Mouse (Mus musculus): ENCODE data around the gene Stat5b.

DNA sequence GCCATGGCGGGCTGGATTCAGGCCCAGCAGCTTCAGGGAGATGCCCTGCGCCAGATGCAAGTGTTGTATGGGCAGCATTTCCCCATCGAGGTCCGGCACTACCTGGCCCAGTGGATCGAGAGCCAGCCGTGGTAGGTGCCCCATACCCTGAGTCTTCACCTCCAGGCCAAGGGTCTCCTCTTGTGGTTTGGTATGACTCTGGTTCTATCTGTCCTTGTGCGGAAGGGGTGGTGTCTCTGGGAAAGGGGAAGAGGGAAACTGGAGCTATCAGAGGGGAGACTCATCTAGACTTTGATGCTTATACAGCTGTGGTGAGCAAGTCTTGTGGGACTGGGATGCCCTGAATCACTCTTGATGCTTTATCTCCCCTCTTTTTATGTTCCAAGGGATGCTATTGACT lies 10.8 kb upstream of the Stat5b start:
- TF ChIP-seq POLR2A (IDR thresholded peaks at IDR 0.05; ENCODE audit: borderline replicate concordance, low read depth, low read length), result no peak
- TF ChIP-seq CTCF (IDR thresholded peaks at IDR 0.05; ENCODE audit: low read depth, low read length), result no peak
